Mouse (Mus musculus) left cerebral cortex, adult 8-10 months (tissue): ENCODE measurements around the gene Nt5e. TPM values are rescaled to one million over a fixed set of nuclear protein-coding genes. Genes with fewer than 3 reads are reported as not detected.

Source experiments
- DNase-seq, 2 experiments: peaks; one replicate each; pipeline ENCODE4 v3.0.0; 2022; ENCODE audit warnings: low spot score in 2 of 2
- total RNA-seq, 4 experiments: library from RNA; stranded (reverse); gene quantifications; 2 replicates each; pipeline ENCODE4 v1.2.4; 2022

Gene Nt5e
- total RNA-seq, 4 experiments from 2014 or later: 4.7 to 6.5 (median 5.6) TPM

DNA sequence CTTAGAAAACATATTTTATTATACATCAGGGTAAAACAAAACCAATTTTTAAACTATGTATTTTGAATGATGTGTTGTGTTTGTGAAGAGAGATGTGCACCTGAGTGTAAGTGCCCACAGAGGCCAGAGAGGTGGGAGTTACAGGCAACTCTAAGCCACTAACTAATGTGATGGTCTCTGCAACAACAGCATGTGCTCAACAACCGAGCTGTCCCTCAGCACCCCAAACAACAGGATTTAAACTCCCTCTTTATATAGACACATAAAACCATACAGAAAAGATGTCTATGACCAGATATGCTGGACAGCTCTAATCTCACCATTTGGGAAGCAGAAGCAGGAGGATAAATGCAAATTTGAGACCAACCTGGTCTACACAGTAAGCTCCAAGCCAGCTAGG is 53.5 kb downstream of the Nt5e start:
- DNase-seq: no peak

GRCm38 (mm10) chr9:88388826-88389225 is 61.8 kb downstream of the Nt5e start:
- no peak for DNase-seq

GRCm38 (mm10) chr9:88394852-88395251 is 67.9 kb downstream of the Nt5e start:
- no peak for DNase-seq

DNA sequence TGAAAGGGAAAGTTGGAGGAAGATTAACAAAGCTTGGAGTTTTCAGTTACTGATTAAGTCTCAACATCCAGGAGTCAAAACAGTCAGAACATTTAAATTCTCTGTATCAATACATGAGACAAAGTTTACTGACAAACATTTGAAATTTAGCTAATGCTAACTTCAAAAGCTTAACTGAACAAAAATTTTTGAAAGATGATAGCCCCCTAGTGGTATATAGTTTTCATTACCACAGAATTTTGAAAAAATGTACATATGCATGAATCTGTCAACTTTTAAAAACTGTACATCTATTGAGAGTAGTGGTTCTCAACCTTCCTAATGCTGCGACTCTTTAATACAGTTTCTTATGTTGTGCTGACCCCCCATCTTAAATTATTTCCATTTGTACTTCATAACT is 71.5 kb downstream of the Nt5e start:
- no peak for DNase-seq

DNA sequence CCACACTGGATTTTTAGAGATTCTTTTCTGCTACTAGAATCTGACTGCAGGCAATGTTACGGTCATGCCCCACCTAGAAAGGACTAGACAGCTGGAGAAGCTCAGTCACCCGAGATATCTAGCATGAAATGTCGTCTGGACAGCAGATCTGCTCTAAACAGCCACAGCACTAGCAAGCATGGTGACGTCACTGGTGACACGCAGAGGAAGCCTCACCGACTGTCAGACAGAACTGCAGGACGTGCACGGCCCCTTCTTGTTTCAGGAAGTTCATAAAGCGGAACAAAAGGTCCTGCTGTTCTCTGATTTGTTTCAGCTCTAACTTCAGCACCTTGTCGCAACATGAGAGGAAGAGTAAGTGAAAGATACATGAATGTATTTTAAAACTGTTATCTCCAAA is 77.1 kb downstream of the Nt5e start:
- no peak for DNase-seq

DNA sequence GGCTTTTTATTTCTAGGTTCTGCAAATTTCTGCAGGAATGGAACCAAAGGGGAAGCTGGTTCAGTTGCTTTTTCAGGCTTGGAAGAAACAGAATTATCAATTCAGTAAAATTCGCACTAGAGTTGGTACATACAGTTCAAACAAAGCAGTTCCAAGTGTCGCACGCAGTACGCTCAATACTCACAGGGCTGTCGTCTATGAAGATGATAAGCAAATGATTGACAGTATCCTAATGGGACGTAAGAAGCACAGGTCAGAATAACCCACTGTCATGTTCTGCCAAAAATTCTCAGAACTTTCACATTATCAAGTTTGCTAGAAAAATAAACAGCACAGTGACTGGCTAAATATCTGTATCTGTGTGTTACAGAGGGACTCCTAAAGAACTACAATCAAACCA is 77.5 kb downstream of the Nt5e start:
- no peak for DNase-seq

DNA sequence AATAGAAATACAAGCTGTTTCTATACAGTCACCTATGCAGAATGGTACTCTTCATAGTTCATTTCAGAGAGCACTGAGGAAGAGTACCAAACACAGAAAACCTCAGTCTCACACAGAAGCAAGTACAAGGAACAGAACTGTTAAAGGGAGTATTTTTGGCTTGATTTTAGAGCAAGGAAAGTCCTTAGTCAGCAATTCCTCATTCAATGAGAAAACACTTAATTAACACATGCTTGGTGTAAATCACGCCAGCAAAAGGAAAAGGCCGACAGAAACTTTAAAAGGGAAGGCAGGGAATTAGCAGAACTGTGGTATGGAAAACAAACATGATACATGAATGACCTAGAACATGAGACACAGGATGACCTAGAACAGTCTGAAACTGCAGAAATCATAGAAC is 83.0 kb downstream of the Nt5e start:
- DNase-seq: no peak

- DNase-seq: no peak
These were observed 89.8 kb downstream of the Nt5e start for GRCm38 (mm10) chr9:88416752-88417151.

Other genes starting within 250 kb of the Nt5e start
- gene Snx14, start 111.8 kb downstream of the Nt5e start, total RNA-seq: 10 to 100 TPM; 49.4 to 57.4 (median 53.1) TPM
- not detected for gene Gm20537, start 129.4 kb downstream of the Nt5e start, total RNA-seq
- gene Syncrip, start 155.4 kb downstream of the Nt5e start, total RNA-seq: 10 to 100 TPM; 60.8 to 67.3 (median 62.1) TPM
- 10 to 100 TPM; 23.3 to 30.1 (median 28.9) TPM for gene Zfp949, start 220.8 kb downstream of the Nt5e start, total RNA-seq